Mouse (Mus musculus) bone marrow macrophage, adult 2 months (primary cell): ENCODE measurements at regions not wholly inside any gene's neighbourhood (a gene's known extent, or its start where the extent isn't known, plus 50 kb on each side); places are given as distances from the start of the nearest gene placed in this dataset.

Experiments used
- CTCF ChIP-seq: IDR thresholded peaks from 2 replicates; pipeline ENCODE4 v1.5.1; 2012; ENCODE audit warnings: low read depth, mild to moderate bottlenecking, low read length, moderate library complexity
- POLR2A ChIP-seq: IDR thresholded peaks from 2 replicates; pipeline ENCODE4 v1.6.1; 2012; ENCODE audit warnings: mild to moderate bottlenecking, low read depth, low read length, borderline replicate concordance

DNA sequence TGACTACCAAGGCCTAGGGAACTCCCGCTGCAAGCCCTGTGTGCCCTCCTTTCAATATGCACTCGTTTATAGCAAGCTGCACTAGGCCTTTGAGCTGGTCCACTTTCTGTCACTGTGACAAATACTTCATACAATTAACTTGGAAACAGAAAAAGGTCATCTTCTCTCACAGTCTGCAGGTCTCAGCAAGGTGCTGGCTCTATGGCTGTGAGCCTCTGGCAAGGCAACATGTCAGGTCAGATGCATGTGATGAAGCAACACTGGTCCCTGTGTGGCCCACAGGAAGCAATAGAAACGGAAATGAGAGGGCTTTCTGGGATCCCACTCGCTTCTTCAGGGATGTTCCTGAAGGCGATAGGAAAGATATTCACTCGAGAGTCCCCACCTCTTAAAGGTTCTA lies 245.9 kb upstream of the Zmiz1 start:
- TF ChIP-seq CTCF (no peak), POLR2A (no peak)
